Mouse (Mus musculus): ENCODE measurements around the gene Mgarp. TPM values are rescaled to one million over a fixed set of nuclear protein-coding genes. Genes with fewer than 3 reads are reported as not detected.
"Not testable (repeated sequence)": the region's sequence is repeated elsewhere in the genome, so short reads cannot be mapped to it uniquely, and the experiment has no call there.

Gene Mgarp
- polyA plus RNA-seq, 1 experiment from 2014 or later = 4.6 TPM

GRCm38 (mm10) chr3:51357078-51357477 is 39.5 kb downstream of the Mgarp start:
- H3K9me3 ChIP-seq (ENCODE audit: control insufficient read depth, low read length) = no peaks in the 10 kb centered on the region
- WGBS = 60% methylated on average over 5 of the region's 5 CpGs
- H3K27ac ChIP-seq (replicated peaks; ENCODE audit: low read depth, low read length) = no peak overlapping the region
- peaks cover 19% of the 10 kb centered on the region for H3K27me3 ChIP-seq (ENCODE audit: control insufficient read depth, insufficient read depth, low read length)
- no peak overlapping the region for H3K4me2 ChIP-seq (ENCODE audit: low read length)
- ATAC-seq (ENCODE audit: low FRiP score, low TSS enrichment) (no peak), DNase-seq (no peak)
- H3K4me1 ChIP-seq (ENCODE audit: control insufficient read depth, insufficient read depth, low read length) = peaks cover 5% of the 10 kb centered on the region; the same call in 1 of the 2 replicates
- H3K9ac ChIP-seq (replicated peaks; ENCODE audit: low read length) = no peak overlapping the region
- H3K4me3 ChIP-seq (replicated peaks; ENCODE audit: low read depth, low read length) = no peak overlapping the region
- H3K36me3 ChIP-seq (ENCODE audit: control insufficient read depth, insufficient read depth, low read length) = no peaks in the 10 kb centered on the region

GRCm38 (mm10) chr3:51354956-51355355 is 41.6 kb downstream of the Mgarp start:
- not testable (repeated sequence) for H3K27ac ChIP-seq (replicated peaks; ENCODE audit: low read depth, low read length); H3K9me3 ChIP-seq (ENCODE audit: control insufficient read depth, low read length); ATAC-seq (ENCODE audit: low FRiP score, low TSS enrichment); DNase-seq; H3K4me3 ChIP-seq (replicated peaks; ENCODE audit: low read depth, low read length); H3K9ac ChIP-seq (replicated peaks; ENCODE audit: low read length); H3K4me1 ChIP-seq (ENCODE audit: control insufficient read depth, insufficient read depth, low read length); H3K4me2 ChIP-seq (ENCODE audit: low read length); H3K36me3 ChIP-seq (ENCODE audit: control insufficient read depth, insufficient read depth, low read length)
- peaks cover 18% of the 10 kb centered on the region for H3K27me3 ChIP-seq (ENCODE audit: control insufficient read depth, insufficient read depth, low read length)
- WGBS = 90% methylated on average over 6 of the region's 6 CpGs

GRCm38 (mm10) chr3:51354034-51354427 is 42.5 kb downstream of the Mgarp start:
- Histone ChIP-seq H3K9ac (replicated peaks; ENCODE audit: low read length) (no peak overlapping the region), H3K27me3 (ENCODE audit: control insufficient read depth, insufficient read depth, low read length) (peaks cover 10% of the 10 kb centered on the region), H3K27ac (replicated peaks; ENCODE audit: low read depth, low read length) (no peak overlapping the region), H3K4me3 (replicated peaks; ENCODE audit: low read depth, low read length) (no peak overlapping the region), H3K36me3 (ENCODE audit: control insufficient read depth, insufficient read depth, low read length) (no peaks in the 10 kb centered on the region), H3K9me3 (ENCODE audit: control insufficient read depth, low read length) (no peaks in the 10 kb centered on the region), H3K4me1 (ENCODE audit: control insufficient read depth, insufficient read depth, low read length) (peaks cover 5% of the 10 kb centered on the region; the same call in 1 of the 2 replicates), H3K4me2 (ENCODE audit: low read length) (no peak overlapping the region)
- 60% methylated on average over 3 of the region's 3 CpGs for WGBS
- ATAC-seq (ENCODE audit: low FRiP score, low TSS enrichment) (no peak), DNase-seq (no peak)

- DNase-seq = peak; percentile 47
Measured at GRCm38 (mm10) chr3:51353325-51354033, 43.1 kb downstream of the Mgarp start.

GRCm38 (mm10) chr3:51350806-51351205 is 45.7 kb downstream of the Mgarp start:
- H3K9ac ChIP-seq (replicated peaks; ENCODE audit: low read length) = no peak overlapping the region
- H3K36me3 ChIP-seq (ENCODE audit: control insufficient read depth, insufficient read depth, low read length) = no peaks in the 10 kb centered on the region
- DNase-seq (no peak), ATAC-seq (ENCODE audit: low FRiP score, low TSS enrichment) (no peak)
- no peaks in the 10 kb centered on the region for H3K4me1 ChIP-seq (ENCODE audit: control insufficient read depth, insufficient read depth, low read length)
- H3K27me3 ChIP-seq (ENCODE audit: control insufficient read depth, insufficient read depth, low read length) = no peaks in the 10 kb centered on the region
- no peak overlapping the region for H3K4me2 ChIP-seq (ENCODE audit: low read length)
- WGBS = 43% methylated on average over 3 of the region's 3 CpGs
- no peaks in the 10 kb centered on the region for H3K9me3 ChIP-seq (ENCODE audit: control insufficient read depth, low read length)
- H3K27ac ChIP-seq (replicated peaks; ENCODE audit: low read depth, low read length) = no peak overlapping the region
- H3K4me3 ChIP-seq (replicated peaks; ENCODE audit: low read depth, low read length) = no peak overlapping the region

More at GRCm38 (mm10) chr3:51353325-51354033, 43.1 kb downstream of the Mgarp start:
- H3K4me3 ChIP-seq (replicated peaks; ENCODE audit: low read depth, low read length) = no peak overlapping the region
- H3K9me3 ChIP-seq (ENCODE audit: control insufficient read depth, low read length) = no peaks in the 10 kb centered on the region
- H3K9ac ChIP-seq (replicated peaks; ENCODE audit: low read length) = no peak overlapping the region
- whole genome bisulfite sequencing = 76% methylated on average over 4 of the region's 4 CpGs
- H3K27me3 ChIP-seq (ENCODE audit: control insufficient read depth, insufficient read depth, low read length) = peaks cover 6% of the 10 kb centered on the region
- no peak overlapping the region for H3K4me2 ChIP-seq (ENCODE audit: low read length)
- no peak overlapping the region for H3K27ac ChIP-seq (replicated peaks; ENCODE audit: low read depth, low read length)
- no peak for ATAC-seq (ENCODE audit: low FRiP score, low TSS enrichment)
- H3K4me1 ChIP-seq (ENCODE audit: control insufficient read depth, insufficient read depth, low read length) = peaks cover under 1% of the 10 kb centered on the region; the same call in 1 of the 2 replicates
- H3K36me3 ChIP-seq (ENCODE audit: control insufficient read depth, insufficient read depth, low read length) = no peaks in the 10 kb centered on the region

GRCm38 (mm10) chr3:51348646-51349238 is 47.8 kb downstream of the Mgarp start:
- H3K4me1 ChIP-seq (ENCODE audit: control insufficient read depth, insufficient read depth, low read length) = no peaks in the 10 kb centered on the region
- H3K9ac ChIP-seq (replicated peaks; ENCODE audit: low read length) = no peak overlapping the region
- WGBS = 43% methylated on average over 3 of the region's 3 CpGs
- H3K4me3 ChIP-seq (replicated peaks; ENCODE audit: low read depth, low read length) = no peak overlapping the region
- no peaks in the 10 kb centered on the region for H3K27me3 ChIP-seq (ENCODE audit: control insufficient read depth, insufficient read depth, low read length)
- no peaks in the 10 kb centered on the region for H3K9me3 ChIP-seq (ENCODE audit: control insufficient read depth, low read length)
- H3K4me2 ChIP-seq (ENCODE audit: low read length) = no peak overlapping the region
- H3K27ac ChIP-seq (replicated peaks; ENCODE audit: low read depth, low read length) = no peak overlapping the region
- DNase-seq (no peak), ATAC-seq (ENCODE audit: low FRiP score, low TSS enrichment) (no peak)
- no peaks in the 10 kb centered on the region for H3K36me3 ChIP-seq (ENCODE audit: control insufficient read depth, insufficient read depth, low read length)

- not testable (repeated sequence) for H3K9ac ChIP-seq (replicated peaks; ENCODE audit: low read length); H3K4me3 ChIP-seq (replicated peaks; ENCODE audit: low read depth, low read length); H3K27ac ChIP-seq (replicated peaks; ENCODE audit: low read depth, low read length); H3K36me3 ChIP-seq (ENCODE audit: control insufficient read depth, insufficient read depth, low read length); H3K9me3 ChIP-seq (ENCODE audit: control insufficient read depth, low read length); H3K4me2 ChIP-seq (ENCODE audit: low read length); ATAC-seq (ENCODE audit: low FRiP score, low TSS enrichment); H3K4me1 ChIP-seq (ENCODE audit: control insufficient read depth, insufficient read depth, low read length); H3K27me3 ChIP-seq (ENCODE audit: control insufficient read depth, insufficient read depth, low read length); DNase-seq
- 93% methylated on average over 2 of the region's 2 CpGs for WGBS
Measured at GRCm38 (mm10) chr3:51345017-51345416, 51.5 kb downstream of the Mgarp start.

GRCm38 (mm10) chr3:51344182-51344581 is 52.4 kb downstream of the Mgarp start:
- DNase-seq; H3K36me3 ChIP-seq (ENCODE audit: control insufficient read depth, insufficient read depth, low read length); ATAC-seq (ENCODE audit: low FRiP score, low TSS enrichment); H3K9ac ChIP-seq (replicated peaks; ENCODE audit: low read length); H3K27me3 ChIP-seq (ENCODE audit: control insufficient read depth, insufficient read depth, low read length); H3K4me2 ChIP-seq (ENCODE audit: low read length); H3K4me1 ChIP-seq (ENCODE audit: control insufficient read depth, insufficient read depth, low read length); H3K27ac ChIP-seq (replicated peaks; ENCODE audit: low read depth, low read length); H3K4me3 ChIP-seq (replicated peaks; ENCODE audit: low read depth, low read length); H3K9me3 ChIP-seq (ENCODE audit: control insufficient read depth, low read length): not testable (repeated sequence)
- 95% methylated on average over 6 of the region's 6 CpGs for WGBS

- WGBS = 97% methylated on average over 4 of the region's 4 CpGs
- Histone ChIP-seq H3K27ac (replicated peaks; ENCODE audit: low read depth, low read length) (no peak overlapping the region), H3K36me3 (ENCODE audit: control insufficient read depth, insufficient read depth, low read length) (no peaks in the 10 kb centered on the region), H3K4me3 (replicated peaks; ENCODE audit: low read depth, low read length) (no peak overlapping the region), H3K4me1 (ENCODE audit: control insufficient read depth, insufficient read depth, low read length) (peaks cover 10% of the 10 kb centered on the region; the same call in 1 of the 2 replicates), H3K9ac (replicated peaks; ENCODE audit: low read length) (no peak overlapping the region), H3K27me3 (ENCODE audit: control insufficient read depth, insufficient read depth, low read length) (no peaks in the 10 kb centered on the region), H3K9me3 (ENCODE audit: control insufficient read depth, low read length) (no peaks in the 10 kb centered on the region), H3K4me2 (ENCODE audit: low read length) (no peak overlapping the region)
- no peak for DNase-seq
- ATAC-seq (ENCODE audit: low FRiP score, low TSS enrichment) = no peak
Measured at GRCm38 (mm10) chr3:51343260-51343659, 53.3 kb downstream of the Mgarp start.
